Mouse (Mus musculus): ENCODE measurements around the gene Metrn. TPM values are rescaled to one million over a fixed set of nuclear protein-coding genes. Genes with fewer than 3 reads are reported as not detected.

Metrn gene
- total RNA-seq, 1 experiment from 2014 or later = 6.1 TPM

GRCm38 (mm10) chr17:25786280-25786679 is 10.7 kb downstream of the Metrn start, which contains the start of gene Ccdc78:
Gene Ccdc78 (plus strand): TSS chr17:25786580.
- ATAC-seq (replicated peaks; ENCODE audit: insufficient number of reproducible peaks, low FRiP score, low TSS enrichment, poor library complexity, severe bottlenecking) = no peak

- ATAC-seq (replicated peaks; ENCODE audit: insufficient number of reproducible peaks, low FRiP score, low TSS enrichment, poor library complexity, severe bottlenecking) = peak; percentile 89
These were observed 11.6 kb downstream of the Metrn start, which contains the start of gene Haghl for GRCm38 (mm10) chr17:25785281-25785745. Gene Haghl (minus strand): TSS chr17:25785673.

- ATAC-seq (replicated peaks; ENCODE audit: insufficient number of reproducible peaks, low FRiP score, low TSS enrichment, poor library complexity, severe bottlenecking) = no peak
These were observed 12.9 kb downstream of the Metrn start for GRCm38 (mm10) chr17:25783861-25784574.

- ATAC-seq (replicated peaks; ENCODE audit: insufficient number of reproducible peaks, low FRiP score, low TSS enrichment, poor library complexity, severe bottlenecking) = no peak
These were observed 13.8 kb downstream of the Metrn start for GRCm38 (mm10) chr17:25783086-25783485.

GRCm38 (mm10) chr17:25781339-25781738 is 15.6 kb downstream of the Metrn start:
- no peak for ATAC-seq (replicated peaks; ENCODE audit: insufficient number of reproducible peaks, low FRiP score, low TSS enrichment, poor library complexity, severe bottlenecking)

- no peak for ATAC-seq (replicated peaks; ENCODE audit: insufficient number of reproducible peaks, low FRiP score, low TSS enrichment, poor library complexity, severe bottlenecking)
These were observed 19.0 kb downstream of the Metrn start for GRCm38 (mm10) chr17:25777948-25778347.

GRCm38 (mm10) chr17:25775318-25776062 is 21.4 kb downstream of the Metrn start:
- ATAC-seq (replicated peaks; ENCODE audit: insufficient number of reproducible peaks, low FRiP score, low TSS enrichment, poor library complexity, severe bottlenecking) = no peak

- ATAC-seq (replicated peaks; ENCODE audit: insufficient number of reproducible peaks, low FRiP score, low TSS enrichment, poor library complexity, severe bottlenecking) = peak; percentile 97
These were observed 23.3 kb downstream of the Metrn start, which contains the start of gene Narfl for GRCm38 (mm10) chr17:25773549-25774120. Gene Narfl (plus strand): TSS chr17:25773776.

GRCm38 (mm10) chr17:25769331-25769730 is 27.6 kb downstream of the Metrn start:
- no peak for ATAC-seq (replicated peaks; ENCODE audit: insufficient number of reproducible peaks, low FRiP score, low TSS enrichment, poor library complexity, severe bottlenecking)

GRCm38 (mm10) chr17:25765886-25766285 is 31.1 kb downstream of the Metrn start:
- no peak for ATAC-seq (replicated peaks; ENCODE audit: insufficient number of reproducible peaks, low FRiP score, low TSS enrichment, poor library complexity, severe bottlenecking)

- no peak for ATAC-seq (replicated peaks; ENCODE audit: insufficient number of reproducible peaks, low FRiP score, low TSS enrichment, poor library complexity, severe bottlenecking)
These were observed 34.3 kb downstream of the Metrn start for GRCm38 (mm10) chr17:25762591-25762990.

- no peak for ATAC-seq (replicated peaks; ENCODE audit: insufficient number of reproducible peaks, low FRiP score, low TSS enrichment, poor library complexity, severe bottlenecking)
These were observed 35.4 kb downstream of the Metrn start for GRCm38 (mm10) chr17:25761561-25761970.

- no peak for ATAC-seq (replicated peaks; ENCODE audit: insufficient number of reproducible peaks, low FRiP score, low TSS enrichment, poor library complexity, severe bottlenecking)
These were observed 36.8 kb downstream of the Metrn start for GRCm38 (mm10) chr17:25760148-25760547.

GRCm38 (mm10) chr17:25757691-25758090 is 39.2 kb downstream of the Metrn start:
- no peak for ATAC-seq (replicated peaks; ENCODE audit: insufficient number of reproducible peaks, low FRiP score, low TSS enrichment, poor library complexity, severe bottlenecking)

- ATAC-seq (replicated peaks; ENCODE audit: insufficient number of reproducible peaks, low FRiP score, low TSS enrichment, poor library complexity, severe bottlenecking) = no peak
These were observed 40.3 kb downstream of the Metrn start for GRCm38 (mm10) chr17:25756378-25757242.

GRCm38 (mm10) chr17:25755627-25756377 is 41.1 kb downstream of the Metrn start:
- ATAC-seq (replicated peaks; ENCODE audit: insufficient number of reproducible peaks, low FRiP score, low TSS enrichment, poor library complexity, severe bottlenecking) = no peak

GRCm38 (mm10) chr17:25755086-25755485 is 41.9 kb downstream of the Metrn start:
- ATAC-seq (replicated peaks; ENCODE audit: insufficient number of reproducible peaks, low FRiP score, low TSS enrichment, poor library complexity, severe bottlenecking) = no peak

- no peak for ATAC-seq (replicated peaks; ENCODE audit: insufficient number of reproducible peaks, low FRiP score, low TSS enrichment, poor library complexity, severe bottlenecking)
These were observed 42.7 kb downstream of the Metrn start, which contains the start of gene Msln for GRCm38 (mm10) chr17:25754241-25754640. Gene Msln (minus strand): TSS chr17:25754378.

Data from monocyte, adult 5-6 weeks (primary cell).